Mouse (Mus musculus) kidney, embryonic 14.5 days (tissue): ENCODE results near the gene Olfr1225. TPM values are rescaled to one million over a fixed set of nuclear protein-coding genes. Genes with fewer than 3 reads are reported as not detected.
"Not testable (repeated sequence)": the region's sequence is repeated elsewhere in the genome, so short reads cannot be mapped to it uniquely, and the experiment has no call there.

Experiments used
- ATAC-seq: fragments of 200-750 bp; cut with Nextera tagmentation; 2 replicates; pipeline ENCODE4 v1.8.0; 2017; ENCODE audit warnings: moderate number of reproducible peaks, mild to moderate bottlenecking, moderate TSS enrichment, moderate library complexity; ENCODE audit not compliant: low FRiP score, low TSS enrichment
- H3K27ac ChIP-seq: fragments of 300-500 bp; sonication (generic); 2 replicates; pipeline ENCODE4 v1.5.1; 2014; ENCODE audit warnings: low read depth, mild to moderate bottlenecking, low read length, moderate library complexity, mixed read lengths
- H3K27me3 ChIP-seq: fragments of 300-500 bp; sonication (generic); 2 replicates; pipeline ENCODE4 v1.6.1; 2014; ENCODE audit warnings: mild to moderate bottlenecking, low read length; ENCODE audit not compliant: control insufficient read depth, insufficient read depth
- H3K36me3 ChIP-seq: fragments of 300-500 bp; sonication (generic); 2 replicates; pipeline ENCODE4 v1.6.1; 2014; ENCODE audit warnings: low read length, mixed read lengths; ENCODE audit not compliant: control insufficient read depth, insufficient read depth
- H3K4me1 ChIP-seq: fragments of 300-500 bp; sonication (generic); 2 replicates; pipeline ENCODE4 v1.6.1; 2014; ENCODE audit warnings: low read length, mixed read lengths; ENCODE audit not compliant: control insufficient read depth, insufficient read depth
- H3K4me2 ChIP-seq: fragments of 300-500 bp; sonication (generic); replicated peaks from 2 replicates; pipeline ENCODE4 v1.6.1; 2014; ENCODE audit warnings: low read depth, mild to moderate bottlenecking, low read length
- H3K4me3 ChIP-seq: fragments of 300-500 bp; sonication (generic); 2 replicates; pipeline ENCODE4 v1.5.1; 2014; ENCODE audit warnings: mild to moderate bottlenecking, low read length
- H3K9ac ChIP-seq: fragments of 300-500 bp; sonication (generic); 2 replicates; pipeline ENCODE4 v1.6.1; 2014; ENCODE audit warnings: low read depth, mild to moderate bottlenecking, low read length, moderate library complexity
- H3K9me3 ChIP-seq: fragments of 300-500 bp; sonication (generic); 2 replicates; pipeline ENCODE4 v1.6.1; 2016; ENCODE audit warnings: low read length; ENCODE audit not compliant: control insufficient read depth
- WGBS: fragments of 180-500 bp; shearing (Covaris S2); extraction: QIAGEN DNeasy Blood & Tissue Kit; methylation state at CpG from one replicate; pipeline ENCODE4 v1.1.7; 2014; 5-methylcytosine and 5-hydroxymethylcytosine counted together
- polyA plus RNA-seq: library from polyadenylated mRNA; unstranded; fragments of >200 nt; fragmentation: Nextera tagmentation; extraction: Ambion mirVana; gene quantifications from 2 replicates; pipeline ENCODE4 v1.2.1, GENCODE M21; 2014

Olfr1225 gene
- polyA plus RNA-seq = not detected in 2 replicates

DNA sequence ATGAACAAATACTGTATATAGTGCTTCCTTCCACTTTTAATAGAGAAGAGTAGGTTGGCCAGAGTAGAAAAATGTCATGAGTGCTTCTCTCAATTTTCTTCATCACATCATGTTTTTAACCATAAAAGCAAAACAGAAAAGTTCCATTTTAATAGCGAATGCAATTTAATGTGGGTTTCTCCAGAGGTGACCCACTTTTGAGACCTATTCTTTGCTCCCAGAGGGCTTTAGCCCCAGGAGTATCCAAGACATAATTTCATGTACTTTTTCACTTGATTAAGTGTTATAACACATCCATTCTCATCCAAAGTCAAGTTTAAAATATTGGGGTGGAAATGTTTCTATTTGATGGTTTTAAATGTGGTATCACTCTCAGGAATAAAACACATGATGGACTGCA is at the start of gene Olfr1225:
Olfr1225 (minus strand) TSS at position 101 of the 400 bp plus-strand sequence.
- H3K4me2 ChIP-seq = no peak within 1 kb of the TSS
- ATAC-seq = no peak
- no peaks in the 10 kb centered on the region for H3K36me3 ChIP-seq
- H3K9me3 ChIP-seq = no peaks in the 10 kb centered on the region
- H3K27me3 ChIP-seq = no peaks in the 10 kb centered on the region
- no peak within 1 kb of the TSS for H3K4me3 ChIP-seq
- WGBS = 89% methylated on average over 1 of the region's 1 CpGs
- no peak within 1 kb of the TSS for H3K27ac ChIP-seq
- no peak within 1 kb of the TSS for H3K9ac ChIP-seq
- no peaks in the 10 kb centered on the region for H3K4me1 ChIP-seq

DNA sequence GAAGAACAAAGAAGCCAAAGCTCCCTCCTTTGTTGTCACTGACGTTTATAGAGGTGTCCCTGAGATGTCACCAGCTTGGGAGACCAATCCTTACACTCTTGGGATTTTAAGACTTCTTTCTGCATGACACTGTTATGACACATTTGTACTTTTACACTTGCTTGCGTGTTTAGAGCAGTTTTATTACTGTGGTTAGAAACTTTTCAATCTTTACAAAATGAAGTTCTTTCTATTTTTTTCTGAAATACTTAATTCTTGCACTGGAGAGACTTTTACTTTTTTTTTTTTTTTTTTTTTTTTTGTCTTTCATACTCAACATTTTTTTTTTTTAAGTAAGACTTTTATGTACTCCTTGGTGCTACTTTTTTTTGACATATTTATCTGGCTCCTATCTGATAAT is 25.5 kb upstream of the Olfr1225 start, which contains the start of gene Olfr1226:
Olfr1226 (minus strand) TSS at position 101 of the 400 bp plus-strand sequence.
- Histone ChIP-seq H3K27me3 (no peaks in the 10 kb centered on the region), H3K4me1 (no peaks in the 10 kb centered on the region), H3K27ac (no peak within 1 kb of the TSS), H3K4me2 (no peak within 1 kb of the TSS), H3K36me3 (no peaks in the 10 kb centered on the region), H3K9me3 (no peaks in the 10 kb centered on the region), H3K4me3 (no peak within 1 kb of the TSS), H3K9ac (no peak within 1 kb of the TSS)
- WGBS = 55% methylated on average over 2 of the region's 2 CpGs
- no peak for ATAC-seq

DNA sequence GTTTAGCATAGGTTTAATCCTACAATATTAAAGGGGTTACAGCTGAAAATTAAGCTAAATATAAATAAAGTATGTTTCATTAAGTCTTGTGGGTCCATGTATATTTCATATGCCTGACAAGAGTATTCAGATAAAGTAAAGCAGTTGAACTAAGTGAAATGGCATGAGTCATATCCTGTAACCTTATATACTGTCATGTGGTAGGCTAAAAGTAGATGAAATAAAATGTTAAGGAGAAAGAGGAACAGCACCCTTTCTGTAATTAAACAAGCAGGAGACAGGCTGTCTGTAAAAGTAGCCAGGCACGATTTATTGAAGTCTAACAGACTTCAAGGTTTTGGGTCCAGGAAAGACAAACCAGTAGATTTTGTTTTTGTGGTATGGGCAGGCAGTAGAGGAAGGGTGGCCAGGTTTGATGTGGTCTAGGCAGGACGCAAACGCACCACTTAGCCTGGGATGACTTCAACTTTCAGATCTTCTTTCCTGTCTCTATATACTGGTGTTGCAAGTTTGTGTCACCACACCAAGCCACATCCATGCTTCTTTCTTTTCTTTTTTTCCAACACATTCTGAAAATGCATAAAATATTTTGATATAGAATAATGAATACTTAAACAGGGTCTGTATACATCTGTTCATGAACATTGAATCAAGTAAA is 22.0 kb upstream of the Olfr1225 start:
- Histone ChIP-seq H3K9ac (no peak overlapping the region), H3K4me1 (no peaks in the 10 kb centered on the region), H3K9me3 (no peaks in the 10 kb centered on the region), H3K4me3 (no peak overlapping the region), H3K27me3 (no peaks in the 10 kb centered on the region), H3K4me2 (no peak overlapping the region), H3K27ac (no peak overlapping the region), H3K36me3 (no peaks in the 10 kb centered on the region)
- WGBS = 90% methylated on average over 3 of the region's 3 CpGs
- ATAC-seq = no peak

DNA sequence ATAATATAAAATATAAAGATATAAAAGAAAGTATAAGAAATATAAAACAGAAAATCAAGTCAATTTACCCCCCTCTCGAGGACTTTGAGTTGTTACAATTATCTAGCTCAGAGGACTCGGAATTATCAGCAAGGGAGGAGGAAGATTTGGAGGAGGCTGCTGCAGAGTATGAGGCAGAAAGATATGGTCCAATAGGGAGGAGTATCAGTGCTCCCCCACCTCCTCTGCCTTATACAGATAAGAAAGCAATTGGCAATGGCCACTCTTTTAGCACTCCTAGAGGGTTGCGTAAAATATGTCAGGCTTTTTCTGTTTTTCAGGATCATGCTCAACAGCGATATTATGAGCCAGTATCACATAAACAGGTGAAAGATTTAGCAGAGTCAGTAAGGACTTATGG is 9.8 kb downstream of the Olfr1225 start:
- not testable (repeated sequence) for H3K4me2 ChIP-seq, H3K27me3 ChIP-seq, H3K36me3 ChIP-seq, H3K9me3 ChIP-seq, H3K4me3 ChIP-seq, H3K4me1 ChIP-seq, H3K27ac ChIP-seq, H3K9ac ChIP-seq, ATAC-seq
- 92% methylated on average over 4 of the region's 4 CpGs for whole genome bisulfite sequencing

DNA sequence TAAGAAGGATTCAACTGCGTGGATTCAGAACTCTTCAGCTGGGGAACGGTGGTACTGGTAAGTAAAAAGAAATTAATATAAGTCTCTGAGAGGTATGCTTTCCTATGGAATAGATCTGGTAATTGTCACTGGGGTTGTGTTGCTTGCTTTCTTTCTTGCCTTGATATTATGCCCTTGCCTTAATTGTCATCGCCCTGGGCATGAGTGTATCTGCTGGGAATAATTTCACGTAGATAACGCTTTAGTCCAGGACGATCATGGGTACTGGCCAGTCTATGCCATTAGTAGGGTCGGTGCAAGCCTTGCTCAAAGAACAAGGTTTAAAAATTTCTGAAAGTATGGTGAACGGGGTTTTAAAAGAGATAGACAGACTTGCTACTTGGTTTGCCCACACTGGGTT is 10.5 kb downstream of the Olfr1225 start, which contains the start of gene Olfr1224-ps1:
Olfr1224-ps1 (minus strand) TSS at position 101 of the 400 bp plus-strand sequence.
- not testable (repeated sequence) for H3K4me3 ChIP-seq, H3K4me1 ChIP-seq, H3K27ac ChIP-seq, ATAC-seq, H3K4me2 ChIP-seq, H3K9me3 ChIP-seq, H3K9ac ChIP-seq, H3K27me3 ChIP-seq, H3K36me3 ChIP-seq
- 94% methylated on average over 8 of the region's 8 CpGs for whole genome bisulfite sequencing

DNA sequence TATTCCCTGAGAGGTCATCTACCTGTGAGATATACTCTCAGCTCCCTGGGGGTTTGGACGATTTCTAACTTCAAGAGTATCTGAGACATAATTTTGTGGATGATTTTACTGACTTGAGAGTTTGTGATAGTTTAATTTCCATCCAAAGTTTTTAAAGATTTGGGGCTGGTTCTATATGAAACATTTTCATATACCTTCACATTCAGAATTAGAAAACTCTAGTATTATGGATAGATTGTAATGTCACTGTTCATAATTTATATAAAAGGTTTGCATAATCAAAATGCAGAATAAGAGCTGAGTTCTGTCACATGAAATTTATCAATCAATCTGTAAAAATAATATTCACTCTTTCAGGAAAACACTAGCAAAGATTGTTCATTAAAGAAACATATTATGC is 23.0 kb downstream of the Olfr1225 start, which contains the start of gene Olfr1223:
Olfr1223 (minus strand) TSS at position 101 of the 400 bp plus-strand sequence.
- H3K4me3 ChIP-seq = no peak within 1 kb of the TSS
- no peaks in the 10 kb centered on the region for H3K36me3 ChIP-seq
- no peaks in the 10 kb centered on the region for H3K27me3 ChIP-seq
- H3K4me1 ChIP-seq = no peaks in the 10 kb centered on the region
- H3K4me2 ChIP-seq = no peak within 1 kb of the TSS
- ATAC-seq = no peak
- no peak within 1 kb of the TSS for H3K9ac ChIP-seq
- H3K9me3 ChIP-seq = no peaks in the 10 kb centered on the region
- H3K27ac ChIP-seq = no peak within 1 kb of the TSS
- WGBS = 72% methylated on average over 1 of the region's 1 CpGs

DNA sequence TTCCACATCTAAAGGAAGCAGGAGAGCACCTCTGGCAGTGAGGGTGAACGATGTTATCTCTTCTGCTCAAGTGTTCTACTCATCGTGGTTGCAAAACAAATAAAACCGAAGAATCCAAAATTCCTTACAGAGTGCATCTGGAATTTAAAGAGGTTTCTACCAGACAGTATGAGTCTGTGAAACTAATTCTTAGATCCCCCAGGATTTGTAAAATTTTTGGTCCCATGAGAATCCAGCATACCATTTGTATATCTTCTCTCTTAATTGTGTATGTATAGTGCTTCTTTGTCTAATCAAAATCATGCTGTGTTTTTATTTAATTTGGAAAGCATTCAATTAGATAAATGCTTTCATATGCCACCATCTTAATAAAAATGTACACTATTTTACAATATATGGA is 41.5 kb downstream of the Olfr1225 start, which contains the start of gene Olfr1222:
Olfr1222 (minus strand) TSS at position 101 of the 400 bp plus-strand sequence.
- Histone ChIP-seq H3K4me3 (no peak within 1 kb of the TSS), H3K27ac (no peak within 1 kb of the TSS), H3K27me3 (no peaks in the 10 kb centered on the region), H3K4me2 (no peak within 1 kb of the TSS), H3K9me3 (no peaks in the 10 kb centered on the region), H3K9ac (no peak within 1 kb of the TSS), H3K36me3 (no peaks in the 10 kb centered on the region), H3K4me1 (no peaks in the 10 kb centered on the region)
- 81% methylated on average over 3 of the region's 3 CpGs for WGBS
- ATAC-seq = no peak

Other genes with a start within 250 kb of the Olfr1225 start
- not detected in 2 replicates for gene Olfr1211, start 236.6 kb downstream of the Olfr1225 start, polyA plus RNA-seq
- gene Olfr1212, start 220.7 kb downstream of the Olfr1225 start, polyA plus RNA-seq = not detected in 2 replicates
- not detected in 2 replicates for gene Gm13762, start 194.4 kb downstream of the Olfr1225 start, polyA plus RNA-seq
- gene Olfr1214, start 182.0 kb downstream of the Olfr1225 start, polyA plus RNA-seq = not detected in 2 replicates
- gene Olfr1215, start 167.7 kb downstream of the Olfr1225 start, polyA plus RNA-seq = not detected in 2 replicates
- gene Olfr1216, start 156.3 kb downstream of the Olfr1225 start, polyA plus RNA-seq = not detected in 2 replicates
- not detected in 2 replicates for gene Olfr1217, start 142.6 kb downstream of the Olfr1225 start, polyA plus RNA-seq
- gene Olfr1218, start 113.5 kb downstream of the Olfr1225 start, polyA plus RNA-seq = not detected in 2 replicates
- gene Olfr1219, start 91.2 kb downstream of the Olfr1225 start, polyA plus RNA-seq = not detected in 2 replicates
- not detected in 2 replicates for gene Olfr1220, start 67.8 kb downstream of the Olfr1225 start, polyA plus RNA-seq
- not detected in 2 replicates for gene Olfr1221, start 57.4 kb downstream of the Olfr1225 start, polyA plus RNA-seq
- not detected in 2 replicates for gene Olfr1222, start 41.6 kb downstream of the Olfr1225 start, polyA plus RNA-seq
- gene Olfr1223, start 23.1 kb downstream of the Olfr1225 start, polyA plus RNA-seq = not detected in 2 replicates
- gene Olfr1224-ps1, start 10.6 kb downstream of the Olfr1225 start, polyA plus RNA-seq = not detected in 2 replicates
- not detected in 2 replicates for gene Olfr1226, start 25.4 kb upstream of the Olfr1225 start, polyA plus RNA-seq
- not detected in 2 replicates for gene Olfr1228, start 79.4 kb upstream of the Olfr1225 start, polyA plus RNA-seq
- not detected in 2 replicates for gene Olfr1229, start 113.3 kb upstream of the Olfr1225 start, polyA plus RNA-seq
- gene Olfr1230, start 122.6 kb upstream of the Olfr1225 start, polyA plus RNA-seq = not detected in 2 replicates
- gene Olfr1231, start 132.4 kb upstream of the Olfr1225 start, polyA plus RNA-seq = not detected in 2 replicates
- not detected in 2 replicates for gene Olfr1232, start 155.0 kb upstream of the Olfr1225 start, polyA plus RNA-seq
- not detected in 2 replicates for gene Olfr1233, start 167.7 kb upstream of the Olfr1225 start, polyA plus RNA-seq
- not detected in 2 replicates for gene Olfr1234, start 190.2 kb upstream of the Olfr1225 start, polyA plus RNA-seq
- not detected in 2 replicates for gene Olfr1238, start 235.0 kb upstream of the Olfr1225 start, polyA plus RNA-seq
- not detected in 2 replicates for gene Olfr1239, start 245.7 kb upstream of the Olfr1225 start, polyA plus RNA-seq